Mouse (Mus musculus) lung, adult 2 months (tissue): ENCODE measurements around the gene Wnt7b.

Experiments used
- CTCF ChIP-seq: fragments of 200-500 bp; IDR thresholded peaks from 2 replicates; pipeline ENCODE4 v1.5.1; 2011; ENCODE audit warnings: mild to moderate bottlenecking, low read length, control low read depth; ENCODE audit not compliant: insufficient read depth
- POLR2A ChIP-seq: fragments of 200-500 bp; IDR thresholded peaks from 2 replicates; pipeline ENCODE4 v1.6.1; 2011; ENCODE audit warnings: low read depth, mild to moderate bottlenecking, control low read depth, low read length, borderline replicate concordance; ENCODE audit errors: extremely low read depth

DNA sequence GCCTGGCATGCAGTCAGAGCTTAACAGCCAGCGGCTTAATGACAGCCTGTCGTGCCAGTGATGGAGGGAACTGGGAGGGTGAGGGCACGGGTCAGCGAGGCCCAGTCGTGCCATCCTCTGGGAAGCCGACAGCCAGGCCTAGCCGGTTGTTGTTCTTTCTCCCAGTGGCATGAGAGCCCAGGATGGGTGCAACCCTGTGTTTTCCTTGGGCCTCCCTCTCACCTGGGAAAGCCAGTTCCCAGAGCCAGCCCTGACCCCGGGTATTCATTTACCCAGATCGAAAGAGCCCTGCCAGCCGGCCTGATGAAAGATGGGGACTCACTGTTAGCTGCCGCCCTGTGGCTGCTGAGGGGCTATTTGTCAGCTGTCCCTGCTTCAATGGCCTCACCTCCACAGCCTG, 44.1 kb downstream of the Wnt7b start:
- TF ChIP-seq CTCF (no peak), POLR2A (no peak)
